Mouse (Mus musculus) inflammation-experienced regulatory T-cells, adult 16 weeks (primary cell): ENCODE data around the gene Tmc5. TPM values are rescaled to one million over a fixed set of nuclear protein-coding genes. Genes with fewer than 3 reads are reported as not detected.

Source experiments
- polyA plus RNA-seq: library from polyadenylated mRNA; unstranded; fragments of 100-300 nt; shearing (Covaris generic); gene quantifications from one replicate; pipeline ENCODE4 v1.2.1, GENCODE M21; 2017

Gene Tmc5
- polyA plus RNA-seq = not detected

DNA sequence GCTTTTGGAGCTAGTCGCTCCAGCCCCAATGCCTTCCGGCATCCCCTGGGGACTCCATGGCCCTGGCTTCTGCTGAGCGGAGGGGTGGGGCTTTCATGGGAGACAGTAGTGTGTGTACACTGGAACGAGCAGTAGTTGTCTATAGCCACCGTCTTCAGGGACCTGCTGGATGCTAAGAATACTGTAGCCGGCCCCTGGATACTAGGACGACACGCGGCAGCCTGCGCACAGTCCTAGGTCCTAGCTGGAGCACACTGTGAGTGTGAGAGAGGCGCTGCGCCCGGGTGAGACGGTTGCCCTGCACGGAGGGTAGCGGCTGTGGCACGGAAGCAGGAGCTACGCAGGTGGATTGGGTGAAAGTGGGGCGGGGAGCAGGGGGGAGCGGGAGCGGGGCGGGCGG is at the start of gene Tmc5:
Gene Tmc5 (plus strand): TSS at position 97 of the 400 bp plus-strand sequence.

DNA sequence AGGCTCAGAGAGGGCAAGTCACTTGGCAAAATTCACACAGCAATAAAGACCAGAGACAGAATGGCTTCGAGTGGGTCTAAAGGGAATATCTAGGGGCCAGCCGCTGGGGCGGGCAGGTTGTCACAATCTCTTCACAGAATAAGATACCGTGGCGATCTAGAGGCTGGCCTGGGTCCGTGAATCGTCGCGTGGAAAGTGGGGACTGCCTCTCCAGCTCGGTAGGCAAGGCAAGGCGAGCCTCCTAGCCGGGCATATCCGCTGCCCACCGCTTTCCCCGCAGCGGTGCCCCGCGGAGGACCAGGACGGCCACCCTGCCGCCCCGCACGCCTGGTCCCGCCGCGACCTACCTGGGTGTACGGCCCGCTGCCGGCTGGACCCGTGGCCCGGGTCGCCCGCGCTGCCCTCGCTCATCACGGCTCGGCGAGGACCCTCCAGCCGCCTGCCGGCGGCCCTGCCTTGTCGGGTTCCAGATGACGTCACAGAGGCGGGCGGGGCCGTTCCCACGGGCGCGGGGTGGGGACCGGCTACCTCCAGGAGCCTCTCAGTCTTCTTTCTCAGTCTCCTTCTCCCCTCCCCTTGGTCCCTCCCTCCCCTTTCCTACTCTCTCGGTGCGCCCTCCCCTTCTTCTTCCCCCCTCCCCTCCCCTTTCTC is 12.7 kb upstream of the Tmc5 start, which contains the start of gene Tmc7:
Gene Tmc7 (minus strand): TSS at position 480 of the 651 bp plus-strand sequence.

DNA sequence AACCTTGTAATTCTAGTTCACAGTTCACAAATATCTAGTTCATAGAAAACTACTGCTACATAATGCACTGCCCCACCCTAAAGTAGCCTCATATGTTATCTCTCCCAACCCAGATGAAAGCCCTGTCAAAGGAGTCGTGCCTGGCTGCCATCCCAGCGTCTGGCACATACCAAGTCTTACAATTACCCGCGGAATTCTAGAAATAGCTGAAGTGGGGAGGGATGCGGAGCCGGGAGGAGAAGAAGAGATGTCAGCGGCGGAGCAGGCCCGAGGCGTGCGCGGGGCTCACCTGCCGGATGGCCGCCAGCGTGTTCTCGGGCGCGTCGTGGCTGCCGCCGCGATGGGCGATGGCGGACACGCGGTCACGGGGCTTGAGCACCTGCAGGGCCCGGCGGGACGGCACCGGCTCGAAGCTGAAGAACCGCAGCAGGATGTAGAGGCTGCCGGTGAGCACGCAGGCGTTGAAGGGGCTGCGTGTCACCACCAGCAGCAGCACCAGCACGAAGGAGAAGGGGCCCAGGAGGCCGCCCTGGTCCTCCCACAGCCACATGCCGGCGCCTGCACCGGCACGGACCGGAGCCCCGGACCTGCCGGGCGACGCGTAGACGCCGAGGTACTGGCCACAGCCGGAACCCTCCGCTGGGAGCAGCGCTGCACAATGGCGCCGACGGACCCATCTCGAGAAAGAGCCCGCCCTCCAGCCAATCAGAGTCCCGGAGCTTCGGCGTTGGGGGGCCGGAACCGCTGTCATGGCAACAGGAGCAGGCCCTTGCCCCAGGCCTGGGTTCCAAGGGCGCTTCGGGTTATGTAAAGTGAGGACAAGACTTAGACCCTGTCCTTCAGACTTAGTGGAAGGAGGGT is 108.2 kb downstream of the Tmc5 start, which contains the start of gene Gde1:
Gene Gde1 (minus strand): TSS at position 678 of the 861 bp plus-strand sequence.

DNA sequence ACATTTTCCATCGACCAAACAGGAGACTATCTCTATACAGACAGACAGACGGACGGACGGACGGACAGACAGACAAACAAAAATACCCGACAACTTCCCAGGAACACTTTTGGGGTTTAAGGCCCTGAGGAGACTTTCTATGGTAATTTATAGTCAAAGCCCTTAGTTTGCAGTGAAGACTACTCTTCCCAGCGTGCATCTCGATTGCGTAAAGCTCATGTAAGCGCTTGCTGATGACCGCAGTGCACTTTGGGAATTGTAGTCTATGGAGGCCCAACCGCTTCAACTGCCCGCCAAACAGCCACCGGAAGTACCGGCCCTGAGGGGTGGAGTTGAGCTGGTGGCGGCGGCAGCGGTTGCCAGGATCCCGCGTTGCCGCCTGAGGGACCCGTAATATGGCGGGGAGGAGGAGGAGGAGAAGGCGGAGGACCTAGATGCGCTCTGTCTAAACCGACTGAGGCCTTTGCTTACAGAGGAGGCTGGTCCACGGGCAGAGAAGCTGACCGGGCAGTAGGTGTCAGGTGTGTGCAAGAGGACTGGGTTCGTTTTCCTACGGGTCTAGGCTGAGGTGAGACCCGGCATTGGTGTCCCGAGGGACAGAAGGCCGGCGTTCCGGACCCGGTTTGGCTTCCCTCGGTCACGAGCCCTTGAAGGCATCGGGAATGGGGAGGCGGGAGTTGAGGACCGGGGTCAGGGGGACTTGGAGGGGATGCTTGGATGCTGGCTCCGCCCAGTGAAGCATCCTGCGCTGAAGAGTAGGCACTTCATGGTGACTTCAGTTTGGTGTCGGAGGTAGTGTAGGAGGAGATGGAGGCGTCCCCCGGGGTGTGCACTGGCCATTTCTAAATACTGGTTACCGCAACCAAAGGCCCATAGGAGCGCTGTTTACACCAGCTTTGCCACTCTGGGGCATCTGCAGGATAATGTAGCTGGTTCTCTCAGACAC is 115.4 kb downstream of the Tmc5 start, which contains the start of gene Ccp110:
Gene Ccp110 (plus strand): TSS at position 325 of the 946 bp plus-strand sequence.

Other genes starting within 250 kb of the Tmc5 start
- gene Syt17, start 149.1 kb upstream of the Tmc5 start, polyA plus RNA-seq = 0.63 TPM
- gene Itpripl2, start 105.3 kb upstream of the Tmc5 start, polyA plus RNA-seq = 0.89 TPM
- gene Coq7, start 63.9 kb upstream of the Tmc5 start, polyA plus RNA-seq = 13.9 TPM
- 0.09 TPM for gene Tmc7, start 12.6 kb upstream of the Tmc5 start, polyA plus RNA-seq
- 29.4 TPM for gene Gde1, start 108.5 kb downstream of the Tmc5 start, polyA plus RNA-seq
- gene Ccp110, start 115.3 kb downstream of the Tmc5 start, polyA plus RNA-seq = 7.9 TPM
- gene Vps35l, start 142.9 kb downstream of the Tmc5 start, polyA plus RNA-seq = 122 TPM